Mouse (Mus musculus) CH12.LX (cell line): ENCODE data around the gene Tnni2. TPM values are rescaled to one million over a fixed set of nuclear protein-coding genes. Genes with fewer than 3 reads are reported as not detected.

Source experiments
- DNase-seq: peaks from one replicate; pipeline ENCODE4 v3.0.0-alpha.2; 2013; ENCODE audit errors: extremely low read depth
- H3K27ac ChIP-seq: 2 replicates; pipeline ENCODE4 v1.5.1; 2012; ENCODE audit warnings: low read depth, mild to moderate bottlenecking, control low read depth, moderate library complexity; ENCODE audit not compliant: insufficient read depth
- H3K27me3 ChIP-seq: replicated peaks from 2 replicates; pipeline ENCODE3; 2012; ENCODE audit warnings: inconsistent platforms
- H3K36me3 ChIP-seq, 2 experiments: replicated peaks in 1 of 2; 2 replicates each; pipeline versions ENCODE3 to v1.6.1; 2012; ENCODE audit warnings: inconsistent platforms in 1 of 2, low read length in 1 of 2, mild to moderate bottlenecking in 1 of 2, mixed read lengths in 1 of 2, moderate library complexity in 1 of 2; ENCODE audit not compliant: control insufficient read depth in 1 of 2, insufficient read depth in 1 of 2
- H3K4me1 ChIP-seq, 2 experiments: 2 replicates each; pipeline ENCODE4 v1.6.1; 2012; ENCODE audit warnings: inconsistent platforms in 1 of 2, moderate library complexity in 1 of 2; ENCODE audit not compliant: insufficient read depth in 2 of 2, control insufficient read depth in 1 of 2
- H3K4me2 ChIP-seq: 2 replicates; pipeline ENCODE4 v1.6.1; 2012; ENCODE audit warnings: low read depth, mild to moderate bottlenecking, control low read depth; ENCODE audit not compliant: poor library complexity, insufficient read depth, severe bottlenecking
- H3K4me3 ChIP-seq, 3 experiments: fragments of 150-350 bp in 1 of 3; sonication (generic) in 1 of 3; replicated peaks in 1 of 3; 2 replicates each; pipeline versions ENCODE3 to v1.5.1; 2011 to 2012; ENCODE audit warnings: low read depth in 2 of 3, low read length in 2 of 3, mild to moderate bottlenecking in 2 of 3, moderate library complexity in 2 of 3, control low read depth in 1 of 3, improper control_type of control experiment in 1 of 3, inconsistent platforms in 1 of 3, mixed read lengths in 1 of 3; ENCODE audit not compliant: poor library complexity in 1 of 3
- H3K79me2 ChIP-seq: replicated peaks from 2 replicates; pipeline ENCODE4 v1.6.1; 2012; ENCODE audit warnings: mild to moderate bottlenecking, moderate library complexity; ENCODE audit not compliant: control insufficient read depth, poor library complexity, insufficient read depth, severe bottlenecking; ENCODE audit errors: extremely low read depth
- H3K9ac ChIP-seq: 2 replicates; pipeline ENCODE4 v1.6.1; 2012; ENCODE audit warnings: low read depth, mild to moderate bottlenecking, control low read depth, moderate library complexity; ENCODE audit not compliant: insufficient read depth
- H3K9me3 ChIP-seq: replicated peaks from 2 replicates; pipeline ENCODE3; 2012; ENCODE audit warnings: low read length, inconsistent platforms, mixed read lengths
- CHD1 ChIP-seq: IDR thresholded peaks from 2 replicates; pipeline ENCODE4 v1.6.1; 2012; ENCODE audit warnings: low read depth, low read length, improper control_type of control experiment, inconsistent platforms
- ELF1 ChIP-seq: IDR thresholded peaks from 2 replicates; pipeline ENCODE4 v1.6.1; 2014; ENCODE audit warnings: low read depth, mild to moderate bottlenecking, inconsistent platforms, low read length, improper control_type of control experiment
- EP300 ChIP-seq: IDR thresholded peaks from 2 replicates; pipeline ENCODE4 v1.6.1; 2011; ENCODE audit warnings: low read length, improper control_type of control experiment
- ETS1 ChIP-seq: conservative IDR thresholded peaks from 2 replicates; pipeline ENCODE4 v1.6.1; 2012; ENCODE audit warnings: low read depth, mild to moderate bottlenecking, inconsistent platforms, low read length, improper control_type of control experiment, moderate library complexity
- IRF4 ChIP-seq: IDR thresholded peaks from 2 replicates; pipeline ENCODE4 v1.6.1; 2014; ENCODE audit warnings: low read depth, mild to moderate bottlenecking, inconsistent platforms, low read length, improper control_type of control experiment
- JUND ChIP-seq: conservative IDR thresholded peaks from 2 replicates; pipeline ENCODE4 v1.6.1; 2011; ENCODE audit warnings: low read depth, low read length, improper control_type of control experiment
- KAT2A ChIP-seq: IDR thresholded peaks from 2 replicates; pipeline ENCODE4 v1.6.1; 2012; ENCODE audit warnings: low read length, improper control_type of control experiment, inconsistent platforms; ENCODE audit not compliant: insufficient replicate concordance
- MAFK ChIP-seq: IDR thresholded peaks from 2 replicates; pipeline ENCODE4 v1.6.1; 2011; ENCODE audit warnings: low read length, improper control_type of control experiment; ENCODE audit not compliant: insufficient replicate concordance
- MAX ChIP-seq: IDR thresholded peaks from 2 replicates; pipeline ENCODE4 v1.6.1; 2011; ENCODE audit warnings: low read length, improper control_type of control experiment
- MAZ ChIP-seq: IDR thresholded peaks from 2 replicates; pipeline ENCODE4 v1.6.1; 2012; ENCODE audit warnings: low read depth, mild to moderate bottlenecking, inconsistent platforms, low read length, improper control_type of control experiment, moderate library complexity
- MXI1 ChIP-seq: IDR thresholded peaks from 2 replicates; pipeline ENCODE4 v1.6.1; 2011; ENCODE audit warnings: mild to moderate bottlenecking, low read depth, low read length, improper control_type of control experiment
- MYC ChIP-seq: IDR thresholded peaks from 2 replicates; pipeline ENCODE4 v1.6.1; 2011; ENCODE audit warnings: low read depth, mild to moderate bottlenecking, improper control_type of control experiment, low read length
- NELFE ChIP-seq: IDR thresholded peaks from 2 replicates; pipeline ENCODE4 v1.6.1; 2011; ENCODE audit warnings: low read depth, low read length, improper control_type of control experiment
- NRF1 ChIP-seq: IDR thresholded peaks from 2 replicates; pipeline ENCODE4 v1.6.1; 2014; ENCODE audit warnings: low read depth, mild to moderate bottlenecking, inconsistent platforms, low read length, improper control_type of control experiment, moderate library complexity
- PAX5 ChIP-seq: IDR thresholded peaks from 2 replicates; pipeline ENCODE4 v1.6.1; 2012; ENCODE audit warnings: low read length, inconsistent platforms, mixed read lengths
- POLR2A ChIP-seq: IDR thresholded peaks from 2 replicates; pipeline ENCODE4 v1.6.1; 2011; ENCODE audit warnings: low read depth, mild to moderate bottlenecking, improper control_type of control experiment, low read length
- POLR2AphosphoS2 ChIP-seq: IDR thresholded peaks from 2 replicates; pipeline ENCODE4 v1.6.1; 2011; ENCODE audit warnings: low read depth, low read length, improper control_type of control experiment
- RCOR1 ChIP-seq: conservative IDR thresholded peaks from 2 replicates; pipeline ENCODE4 v1.6.1; 2012; ENCODE audit warnings: low read depth, mild to moderate bottlenecking, inconsistent platforms, low read length, improper control_type of control experiment
- SIN3A ChIP-seq: IDR thresholded peaks from 2 replicates; pipeline ENCODE4 v1.6.1; 2012; ENCODE audit warnings: low read length, improper control_type of control experiment, inconsistent platforms
- SMC3 ChIP-seq: IDR thresholded peaks from 2 replicates; pipeline ENCODE4 v1.6.1; 2011; ENCODE audit warnings: low read depth, low read length, improper control_type of control experiment
- TBP ChIP-seq: conservative IDR thresholded peaks from 2 replicates; pipeline ENCODE4 v1.6.1; 2011; ENCODE audit warnings: low read depth, low read length, improper control_type of control experiment
- TCF12 ChIP-seq: IDR thresholded peaks from 2 replicates; pipeline ENCODE4 v1.6.1; 2014; ENCODE audit warnings: low read depth, mild to moderate bottlenecking, inconsistent platforms, low read length, improper control_type of control experiment
- USF1 ChIP-seq: IDR thresholded peaks from 2 replicates; pipeline ENCODE4 v1.6.1; 2014; ENCODE audit warnings: low read depth, mild to moderate bottlenecking, inconsistent platforms, low read length, improper control_type of control experiment
- ZMIZ1 ChIP-seq: IDR thresholded peaks from 2 replicates; pipeline ENCODE4 v1.6.1; 2012; ENCODE audit warnings: low read depth, mild to moderate bottlenecking, inconsistent platforms, low read length, improper control_type of control experiment
- dilution Hi-C: fragments of 300-500 bp; cut with MboI; formaldehyde crosslinking; loops from 2 replicates; pipeline ENCODE4 v1.14.3; 2020; ENCODE audit warnings: low sequenced_read_pairs; ENCODE audit not compliant: extremely low pct_unique_long_range_greater_than_20kb, extremely low pct_ligation_motif_present
- in situ Hi-C: fragments of 300-500 bp; cut with MboI; formaldehyde crosslinking; loops from 3 replicates; pipeline ENCODE4 v1.14.3; 2019; ENCODE audit warnings: low sequenced_read_pairs, low pct_ligation_motif_present, low pct_unique_long_range_greater_than_20kb, mixed read lengths
- polyA plus RNA-seq: library from polyadenylated mRNA; unstranded; fragments of >175 nt; gene quantifications from 2 replicates; pipeline ENCODE4 v1.2.1, GENCODE M21; 2012; ENCODE audit warnings: low read depth; ENCODE audit not compliant: insufficient read length
- total RNA-seq, 2 experiments: library from RNA; depleted of rRNA; stranded (reverse); fragments of 300-350 nt in 1 of 2; fragments of >200 nt in 1 of 2; gene quantifications; 2 replicates each; pipeline ENCODE4 v1.2.3; 2012 to 2014

The Tnni2 gene
- total and polyA plus RNA-seq, 3 experiments, result 35.0 to 88.1 (median 74.0) TPM

- Histone ChIP-seq H3K9ac (no peak overlapping the region), H3K36me3 (peaks cover 0 to 12% of the 10 kb centered on the region in 2 experiments), H3K9me3 (no peaks in the 10 kb centered on the region), H3K4me1 (peaks cover 5 to 21% of the 10 kb centered on the region in 2 experiments; a peak in 3 of 4 replicates), H3K27ac (no peak overlapping the region), H3K27me3 (no peaks in the 10 kb centered on the region), H3K4me3 (no peak overlapping the region), H3K4me2 (no peak overlapping the region)
- dilution Hi-C loops (no loop called here), in situ Hi-C loops (no loop called here)
- no peak for DNase-seq
- TF ChIP-seq MAX (no peak), EP300 (no peak), JUND (no peak), MAZ (no peak), PAX5 (no peak), CHD1 (no peak), MAFK (no peak), POLR2A (no peak), POLR2AphosphoS2 (no peak), MYC (no peak), NELFE (no peak), NRF1 (no peak), SMC3 (no peak)
- TF ChIP-seq, all 38 proteins: peak for 0
- H3K79me2 ChIP-seq, result no peaks in the 10 kb centered on the region
These were observed 7.5 kb downstream of the Tnni2 start for GRCm38 (mm10) chr7:142449038-142449617.

GRCm38 (mm10) chr7:142454706-142455105, 13.1 kb downstream of the Tnni2 start:
- TF ChIP-seq MAX (no peak), MYC (no peak), MAZ (no peak), SIN3A (no peak)
- in situ Hi-C loops, result loop anchor here (25.0 kb wide), 1 partner anchor 558 kb away; the partner anchor contains the start of gene Tspan32
- dilution Hi-C loops, result no loop called here
- Histone ChIP-seq H3K9ac (no peak overlapping the region), H3K4me3 (no peak overlapping the region), H3K9me3 (no peaks in the 10 kb centered on the region), H3K27ac (no peak overlapping the region), H3K4me1 (peaks cover 23 to 44% of the 10 kb centered on the region in 2 experiments), H3K4me2 (no peak overlapping the region), H3K79me2 (no peaks in the 10 kb centered on the region), H3K36me3 (no peaks in the 10 kb centered on the region), H3K27me3 (no peaks in the 10 kb centered on the region)
- no peak for DNase-seq

- H3K36me3 ChIP-seq, result no peaks in the 10 kb centered on the region
These were observed 13.6 kb downstream of the Tnni2 start for GRCm38 (mm10) chr7:142455251-142455650.

More at GRCm38 (mm10) chr7:142455251-142455650, 13.6 kb downstream of the Tnni2 start:
- H3K27ac ChIP-seq, result no peak overlapping the region
- TF ChIP-seq EP300 (no peak), POLR2A (no peak), TBP (no peak), MAZ (no peak), JUND (no peak), POLR2AphosphoS2 (no peak), RCOR1 (no peak), KAT2A (no peak), ELF1 (no peak), MXI1 (no peak), MAX (no peak), TCF12 (no peak), USF1 (no peak), ETS1 (no peak), MYC (no peak), ZMIZ1 (no peak), IRF4 (no peak)
- TF ChIP-seq, all 38 proteins: peak for 0
- Histone ChIP-seq H3K79me2 (no peaks in the 10 kb centered on the region), H3K4me3 (no peak overlapping the region), H3K27me3 (no peaks in the 10 kb centered on the region), H3K9me3 (no peaks in the 10 kb centered on the region), H3K4me2 (no peak overlapping the region), H3K9ac (no peak overlapping the region), H3K4me1 (peaks cover 28 to 50% of the 10 kb centered on the region in 2 experiments)
- dilution Hi-C loops (no loop called here), in situ Hi-C loops (loop anchor here (25.0 kb wide), 1 partner anchor 557 kb away; the partner anchor contains the start of gene Tspan32)
- no peak for DNase-seq
